In genomic region chr4:104804100-104804499, GRCm38 (mm10) we compare ENCODE assay signal across 45 mouse cellular contexts. TPM values are rescaled to one million over a fixed set of nuclear protein-coding genes. Genes with fewer than 3 reads are reported as not detected.
"Had no signal": no experiment of that assay in that cellular context is flagged by ENCODE, and none has a peak within 500 bp of the region (broad histone marks: within the 10 kb centered on the region; RNA-seq: fewer than 3 reads in every experiment).

No protein-coding gene starts in this region.

- ATAC-seq: lung, postnatal 0 days; midbrain, embryonic 13.5 days; midbrain, embryonic 15.5 days; midbrain, embryonic 16.5 days had no signal

- H3K27me3 ChIP-seq: limb, embryonic 12.5 days; limb, embryonic 13.5 days; liver, embryonic 13.5 days; liver, embryonic 15.5 days; lung, embryonic 15.5 days; megakaryocyte, embryonic 14.5 days; midbrain, embryonic 12.5 days; midbrain, embryonic 13.5 days; midbrain, embryonic 15.5 days; neural tube, embryonic 12.5 days had no signal

- H3K27ac ChIP-seq: left cerebral cortex, adult 2 months; limb, embryonic 10.5 days; limb, embryonic 12.5 days; limb, embryonic 13.5 days; limb, embryonic 15.5 days; liver, embryonic 13.5 days; liver, embryonic 14.5 days; liver, embryonic 15.5 days; lung, embryonic 15.5 days; macrophage; midbrain, embryonic 10.5 days; midbrain, embryonic 12.5 days; midbrain, embryonic 13.5 days; midbrain, embryonic 15.5 days; neural tube, embryonic 12.5 days had no signal

- H3K4me2 ChIP-seq: limb, embryonic 12.5 days; limb, embryonic 13.5 days; limb, embryonic 15.5 days; liver, embryonic 13.5 days; liver, embryonic 15.5 days; lung, embryonic 14.5 days; lung, embryonic 15.5 days; midbrain, embryonic 11.5 days; midbrain, embryonic 12.5 days; midbrain, embryonic 13.5 days; midbrain, embryonic 15.5 days; neural tube, embryonic 12.5 days had no signal

- H3K9ac ChIP-seq: limb, embryonic 12.5 days; limb, embryonic 13.5 days; limb, embryonic 15.5 days; liver, embryonic 13.5 days; liver, embryonic 14.5 days; liver, embryonic 15.5 days; lung, embryonic 14.5 days; lung, embryonic 15.5 days; midbrain, embryonic 12.5 days; midbrain, embryonic 13.5 days; midbrain, embryonic 15.5 days; neural tube, embryonic 12.5 days had no signal

- H3K4me1 ChIP-seq: limb, embryonic 10.5 days; limb, embryonic 12.5 days; limb, embryonic 13.5 days; limb, embryonic 15.5 days; liver, embryonic 13.5 days; lung, embryonic 15.5 days; megakaryocyte, embryonic 14.5 days; midbrain, embryonic 12.5 days; neural tube, embryonic 12.5 days had no signal

- DNase-seq: layer of hippocampus, postnatal 36 days; left cerebral cortex, postnatal 4 days; liver, embryonic 13.5 days; lung, adult 18-20 months; lung, adult 2 months; lung, embryonic 14.5 days; lung, postnatal 10 days; lung, postnatal 14 days; lung, postnatal 36 days; lung, postnatal 4 days; midbrain, embryonic 14.5 days had no signal

- H3K4me3 ChIP-seq: left cerebral cortex, adult 2 months; limb, embryonic 10.5 days; limb, embryonic 12.5 days; limb, embryonic 13.5 days; limb, embryonic 15.5 days; liver, embryonic 13.5 days; liver, embryonic 15.5 days; lung, embryonic 15.5 days; megakaryocyte, embryonic 14.5 days; midbrain, embryonic 10.5 days; midbrain, embryonic 12.5 days; midbrain, embryonic 13.5 days; midbrain, embryonic 15.5 days; myocyte; neural tube, embryonic 12.5 days had no signal

- H3K36me3 ChIP-seq: limb, embryonic 10.5 days; limb, embryonic 12.5 days; limb, embryonic 13.5 days; limb, embryonic 15.5 days; liver, embryonic 13.5 days; lung, embryonic 15.5 days; midbrain, embryonic 10.5 days; midbrain, embryonic 12.5 days; midbrain, embryonic 13.5 days; midbrain, embryonic 15.5 days; neural tube, embryonic 12.5 days had no signal

- H3K9me3 ChIP-seq: limb, embryonic 10.5 days; limb, embryonic 12.5 days; limb, embryonic 13.5 days; limb, embryonic 15.5 days; liver, embryonic 13.5 days; liver, embryonic 15.5 days; lung, embryonic 15.5 days; midbrain, embryonic 10.5 days; midbrain, embryonic 12.5 days; midbrain, embryonic 13.5 days; midbrain, embryonic 15.5 days; neural tube, embryonic 12.5 days had no signal

RNA-seq across cellular contexts. Expression of gene C8b, which starts 38.0 kb away (rescaled TPM):
- total RNA-seq: layer of hippocampus, postnatal 36 days; left cerebral cortex, postnatal 36 days; megakaryocyte progenitor cell, adult 5-6 weeks; megakaryocyte, adult 5-6 weeks; megakaryocyte-erythroid progenitor cell, adult 5-6 weeks; midbrain, postnatal 0 days; monocyte, adult 5-6 weeks had no signal
- polyA plus RNA-seq: limb, embryonic 10.5 days; limb, embryonic 11.5 days; limb, embryonic 12.5 days; limb, embryonic 13.5 days; limb, embryonic 14.5 days; limb, embryonic 15.5 days; lung, adult 2 months; lung, embryonic 14.5 days; lung, postnatal 0 days; macrophage; midbrain, embryonic 11.5 days; midbrain, embryonic 12.5 days; midbrain, embryonic 13.5 days; midbrain, embryonic 14.5 days; midbrain, embryonic 15.5 days; midbrain, embryonic 16.5 days; myocyte; neural tube, embryonic 12.5 days had no signal

RNA-seq across cellular contexts. Expression of gene Gm17662, which starts 53.0 kb away (rescaled TPM):
- total RNA-seq: layer of hippocampus, postnatal 36 days; left cerebral cortex, adult 18-20 months; left cerebral cortex, adult 2 months; left cerebral cortex, adult 8-10 months; left cerebral cortex, postnatal 10 days; left cerebral cortex, postnatal 14 days; left cerebral cortex, postnatal 25 days; left cerebral cortex, postnatal 36 days; left cerebral cortex, postnatal 4 days; megakaryocyte progenitor cell, adult 5-6 weeks; megakaryocyte, adult 5-6 weeks; megakaryocyte-erythroid progenitor cell, adult 5-6 weeks; midbrain, postnatal 0 days; monocyte, adult 5-6 weeks had no signal
- polyA plus RNA-seq: limb, embryonic 10.5 days; limb, embryonic 11.5 days; limb, embryonic 12.5 days; limb, embryonic 13.5 days; limb, embryonic 14.5 days; limb, embryonic 15.5 days; liver, embryonic 13.5 days; liver, embryonic 14.5 days; liver, embryonic 15.5 days; lung, adult 2 months; lung, embryonic 14.5 days; lung, embryonic 15.5 days; lung, embryonic 16.5 days; lung, postnatal 0 days; macrophage; midbrain, embryonic 10.5 days; midbrain, embryonic 11.5 days; midbrain, embryonic 12.5 days; midbrain, embryonic 13.5 days; midbrain, embryonic 14.5 days; midbrain, embryonic 15.5 days; midbrain, embryonic 16.5 days; midbrain, postnatal 0 days; myocyte; neural tube, embryonic 11.5 days; neural tube, embryonic 12.5 days had no signal
